Comparison of ENCODE assay signal across 38 mouse cellular contexts in the genomic region with DNA sequence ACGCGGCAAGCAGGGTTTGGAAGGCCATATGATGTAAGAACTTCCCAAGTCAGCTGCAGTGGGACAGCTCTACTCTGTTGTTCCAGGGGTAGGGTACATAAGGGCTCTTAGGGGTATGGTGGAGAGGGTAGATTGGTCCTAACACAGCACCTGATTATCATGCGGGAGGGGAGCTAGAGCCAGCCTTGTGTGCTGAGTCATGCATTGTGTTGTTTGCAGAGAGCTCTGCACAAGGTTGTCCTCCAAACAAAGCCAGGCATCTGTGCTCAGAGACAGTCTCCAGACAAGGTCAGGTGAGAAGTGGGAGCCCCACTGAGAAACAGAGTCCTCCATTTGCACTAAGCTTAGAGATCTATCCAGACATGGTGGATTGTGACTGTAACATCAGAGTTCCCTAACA. TPM values are rescaled to one million over a fixed set of nuclear protein-coding genes. Genes with fewer than 3 reads are reported as not detected.
DNase-seq lines count a peak whose midpoint lies in the region; ATAC-seq and TF ChIP-seq lines count a peak whose summit lies in the region.
"Had no signal": no experiment of that assay in that cellular context is flagged by ENCODE, and none has a peak within 500 bp of the region (broad histone marks: within the 10 kb centered on the region; RNA-seq: fewer than 3 reads in every experiment).

No protein-coding gene starts in this region.

- no peaks in the 10 kb centered on the region for H3K4me1 ChIP-seq in liver, postnatal 0 days (ENCODE audit: insufficient read depth)
- H3K4me1 ChIP-seq in liver, embryonic 13.5 days (replicated peaks), result peaks cover 34% of the 10 kb centered on the region
- H3K4me1 ChIP-seq in hindbrain, embryonic 10.5 days (replicated peaks), result no peaks in the 10 kb centered on the region
- H3K4me1 ChIP-seq: hindbrain, embryonic 15.5 days; intestine, embryonic 15.5 days; limb, embryonic 10.5 days; limb, embryonic 15.5 days; lung, embryonic 15.5 days; neural tube, embryonic 12.5 days had no signal

- H3K4me2 ChIP-seq in liver, postnatal 0 days (ENCODE audit: low read depth, low read length), result no peak overlapping the region
- no peak overlapping the region for H3K4me2 ChIP-seq in liver, embryonic 13.5 days
- H3K4me2 ChIP-seq: hindbrain, embryonic 15.5 days; intestine, embryonic 15.5 days; limb, embryonic 15.5 days; lung, embryonic 15.5 days; midbrain, embryonic 11.5 days; neural tube, embryonic 12.5 days had no signal

- no peaks in the 10 kb centered on the region for H3K36me3 ChIP-seq in liver, postnatal 0 days (replicated peaks; ENCODE audit: insufficient read depth, low read length)
- H3K36me3 ChIP-seq in liver, embryonic 13.5 days, result no peaks in the 10 kb centered on the region
- no peaks in the 10 kb centered on the region for H3K36me3 ChIP-seq in hindbrain, embryonic 10.5 days
- H3K36me3 ChIP-seq: hindbrain, embryonic 15.5 days; intestine, embryonic 15.5 days; limb, embryonic 10.5 days; limb, embryonic 15.5 days; lung, embryonic 15.5 days; neural tube, embryonic 12.5 days had no signal

- TF ChIP-seq EP300 in liver, postnatal 0 days (IDR thresholded peaks at IDR 0.05; ENCODE audit: low read depth), result no peak

- no peak overlapping the region for H3K27ac ChIP-seq in liver, postnatal 0 days (ENCODE audit: low read depth)
- 0 out of 2 replicates have a peak overlapping the region, but pooled peaks have one; percentile 25 for H3K27ac ChIP-seq in liver, embryonic 13.5 days
- no peak overlapping the region for H3K27ac ChIP-seq in hindbrain, embryonic 10.5 days
- H3K27ac ChIP-seq: hindbrain, embryonic 15.5 days; intestine, embryonic 15.5 days; kidney, postnatal 0 days; limb, embryonic 10.5 days; limb, embryonic 15.5 days; lung, embryonic 15.5 days; neural tube, embryonic 12.5 days had no signal

- no peak for TF ChIP-seq CTCF in liver, postnatal 0 days (IDR thresholded peaks at IDR 0.05; ENCODE audit: low read depth)

- H3K9ac ChIP-seq in liver, postnatal 0 days (replicated peaks), result no peak overlapping the region
- H3K9ac ChIP-seq in liver, embryonic 13.5 days, result no peak overlapping the region
- H3K9ac ChIP-seq: hindbrain, embryonic 15.5 days; intestine, embryonic 15.5 days; limb, embryonic 15.5 days; lung, embryonic 15.5 days; neural tube, embryonic 12.5 days had no signal

- H3K4me3 ChIP-seq in liver, postnatal 0 days (ENCODE audit: low read depth, low read length), result no peak overlapping the region
- no peak overlapping the region for H3K4me3 ChIP-seq in liver, embryonic 13.5 days (replicated peaks)
- H3K4me3 ChIP-seq in hindbrain, embryonic 10.5 days, result no peak overlapping the region
- H3K4me3 ChIP-seq: hindbrain, embryonic 15.5 days; intestine, embryonic 15.5 days; limb, embryonic 10.5 days; limb, embryonic 15.5 days; lung, embryonic 15.5 days; neural tube, embryonic 12.5 days had no signal

- peak; percentile 14 for DNase-seq in adrenal gland, adult 2 months
- no peak for DNase-seq in adrenal gland, postnatal 25 days
- DNase-seq in liver, result peak; percentile 48
- no peak for DNase-seq in liver, postnatal 0 days
- peak; percentile 50 for DNase-seq in liver, embryonic 13.5 days
- DNase-seq in hindbrain, embryonic 10.5 days (ENCODE audit: low spot score), result no peak
- no peak for DNase-seq in spleen, adult 18-20 months
- DNase-seq: adrenal gland, adult 8-10 months; cerebellum, adult 11 months; cerebellum, adult 9-10 months; cerebellum, postnatal 36 days; gastrocnemius, postnatal 25 days; heart, adult 11 months; kidney, adult 2 months; kidney, postnatal 4 days; layer of hippocampus, postnatal 36 days; right cerebral cortex, adult 18-20 months; right cerebral cortex, postnatal 4 days; thymus, adult 2 months; thymus, postnatal 36 days had no signal

- 84% methylated on average over 3 of the region's 3 CpGs for WGBS in liver, postnatal 0 days (ENCODE audit: insufficient replicate concordance)
- 76% methylated on average over 3 of the region's 3 CpGs for WGBS in liver, embryonic 13.5 days (ENCODE audit: insufficient replicate concordance)
- 93% methylated on average over 3 of the region's 3 CpGs for WGBS in hindbrain, embryonic 10.5 days

- H3K27me3 ChIP-seq in liver, postnatal 0 days (ENCODE audit: insufficient read depth, low read length), result 0 out of 2 replicates have a peak, but pooled peaks cover 4% of the 10 kb centered on the region
- peaks cover 18% of the 10 kb centered on the region for H3K27me3 ChIP-seq in liver, embryonic 13.5 days
- H3K27me3 ChIP-seq in hindbrain, embryonic 10.5 days (ENCODE audit: insufficient read depth, poor library complexity, severe bottlenecking), result 0 out of 2 replicates have a peak, but pooled peaks cover 5% of the 10 kb centered on the region
- H3K27me3 ChIP-seq: CH12.LX; hindbrain, embryonic 15.5 days; intestine, embryonic 15.5 days; limb, embryonic 15.5 days; lung, embryonic 15.5 days; neural tube, embryonic 12.5 days had no signal

- H3K9me3 ChIP-seq in liver, postnatal 0 days (ENCODE audit: low read length), result no peaks in the 10 kb centered on the region
- no peaks in the 10 kb centered on the region for H3K9me3 ChIP-seq in liver, embryonic 13.5 days (replicated peaks)
- H3K9me3 ChIP-seq in hindbrain, embryonic 10.5 days, result no peaks in the 10 kb centered on the region
- H3K9me3 ChIP-seq: hindbrain, embryonic 15.5 days; intestine, embryonic 15.5 days; limb, embryonic 10.5 days; limb, embryonic 15.5 days; lung, embryonic 15.5 days; neural tube, embryonic 12.5 days had no signal

- ATAC-seq in liver, postnatal 0 days, result no peak
- peak; percentile 83 for ATAC-seq in liver, embryonic 13.5 days (ENCODE audit: low read depth)
- ATAC-seq in megakaryocyte progenitor cell, adult 5-6 weeks (replicated peaks; ENCODE audit: poor library complexity), result no peak
- ATAC-seq: activated CD4-positive, CD25-positive, alpha-beta regulatory T cell, adult 4 months; forebrain, embryonic 14.5 days; intestine, embryonic 15.5 days; midbrain, embryonic 16.5 days had no signal

RNA-seq across cellular contexts. Expression of a gene that starts 36.9 kb away (rescaled TPM):
- total RNA-seq in adrenal gland, adult 2 months (2021), result not detected
- not detected in 2 replicates for polyA plus RNA-seq in adrenal gland, adult 2 months (2012; rRNA removed)
- not detected in 2 replicates for total RNA-seq in adrenal gland, postnatal 25 days (2021)
- not detected in 2 replicates for polyA plus RNA-seq in liver, postnatal 0 days (2015; fragmentation: Nextera tagmentation; extraction: Ambion mirVana)
- not detected in 2 replicates for polyA plus RNA-seq in liver, embryonic 13.5 days (2015; fragmentation: Nextera tagmentation; extraction: Ambion mirVana)
- polyA plus RNA-seq in hindbrain, embryonic 10.5 days (2016; fragmentation: Nextera tagmentation; extraction: Ambion mirVana), result 1.2 and 3.0 TPM in 2 replicates
- total RNA-seq in megakaryocyte progenitor cell, adult 5-6 weeks (2015), result not detected in 2 replicates
- total RNA-seq in megakaryocyte progenitor cell, adult 5-6 weeks (2017), result not detected in 2 replicates
- total RNA-seq: adrenal gland, adult 8-10 months; CH12.LX; gastrocnemius, adult 18-20 months; gastrocnemius, postnatal 25 days; hematopoietic stem cell, adult 5-6 weeks; megakaryocyte, adult 5-6 weeks had no signal
- polyA plus RNA-seq: activated CD4-positive, CD25-positive, alpha-beta regulatory T cell, adult 4 months; C2C12; heart, postnatal 0 days; intestine, embryonic 15.5 days; kidney, adult 2 months; kidney, postnatal 0 days; limb, embryonic 10.5 days; limb, embryonic 15.5 days; lung, embryonic 15.5 days; neural tube, embryonic 12.5 days; thymus, adult 2 months had no signal

RNA-seq across cellular contexts. Expression of a gene that starts 37.1 kb away (rescaled TPM):
- 10 to 100 TPM; 22.9 to 34.0 TPM for total RNA-seq in adrenal gland, adult 2 months (2021)
- 29.7 and 33.0 TPM in 2 replicates for polyA plus RNA-seq in adrenal gland, adult 2 months (2012; rRNA removed)
- 27.4 TPM in 2 replicates for total RNA-seq in adrenal gland, postnatal 25 days (2021)
- polyA plus RNA-seq in liver, postnatal 0 days (2015; fragmentation: Nextera tagmentation; extraction: Ambion mirVana), result 10.2 and 12.1 TPM in 2 replicates
- 15.6 and 18.4 TPM in 2 replicates for polyA plus RNA-seq in liver, embryonic 13.5 days (2015; fragmentation: Nextera tagmentation; extraction: Ambion mirVana)
- 15.3 and 16.1 TPM in 2 replicates for polyA plus RNA-seq in hindbrain, embryonic 10.5 days (2016; fragmentation: Nextera tagmentation; extraction: Ambion mirVana)
- 40.5 and 42.3 TPM in 2 replicates for total RNA-seq in megakaryocyte progenitor cell, adult 5-6 weeks (2015)
- 46.4 and 47.3 TPM in 2 replicates for total RNA-seq in megakaryocyte progenitor cell, adult 5-6 weeks (2017)

RNA-seq across cellular contexts. Expression of a gene that starts 44.7 kb away (rescaled TPM):
- total RNA-seq in adrenal gland, adult 2 months (2021), result 100 to 1,000 TPM; 243 to 299 TPM
- 138 and 180 TPM in 2 replicates for polyA plus RNA-seq in adrenal gland, adult 2 months (2012; rRNA removed)
- total RNA-seq in adrenal gland, postnatal 25 days (2021), result 212 and 272 TPM in 2 replicates
- polyA plus RNA-seq in liver, postnatal 0 days (2015; fragmentation: Nextera tagmentation; extraction: Ambion mirVana), result 173 and 176 TPM in 2 replicates
- 294 and 318 TPM in 2 replicates for polyA plus RNA-seq in liver, embryonic 13.5 days (2015; fragmentation: Nextera tagmentation; extraction: Ambion mirVana)
- polyA plus RNA-seq in hindbrain, embryonic 10.5 days (2016; fragmentation: Nextera tagmentation; extraction: Ambion mirVana), result 235 and 242 TPM in 2 replicates
- total RNA-seq in megakaryocyte progenitor cell, adult 5-6 weeks (2015), result 274 and 286 TPM in 2 replicates
- 104 and 114 TPM in 2 replicates for total RNA-seq in megakaryocyte progenitor cell, adult 5-6 weeks (2017)

Comparison
In these comparisons a context has a peak if more than half of its experiments do, and no peak if none do; other contexts are left out.
1. DNase-seq: peak in adrenal gland, adult 2 months (single experiment), liver (single experiment) and liver, embryonic 13.5 days (single experiment); none in adrenal gland, postnatal 25 days (single experiment), liver, postnatal 0 days (single experiment), hindbrain, embryonic 10.5 days (single experiment) and spleen, adult 18-20 months (0 of 2).